Mouse (Mus musculus): ENCODE measurements at regions not wholly inside any gene's neighbourhood (a gene's known extent, or its start where the extent isn't known, plus 50 kb on each side); places are given as distances from the start of the nearest gene placed in this dataset.

DNA sequence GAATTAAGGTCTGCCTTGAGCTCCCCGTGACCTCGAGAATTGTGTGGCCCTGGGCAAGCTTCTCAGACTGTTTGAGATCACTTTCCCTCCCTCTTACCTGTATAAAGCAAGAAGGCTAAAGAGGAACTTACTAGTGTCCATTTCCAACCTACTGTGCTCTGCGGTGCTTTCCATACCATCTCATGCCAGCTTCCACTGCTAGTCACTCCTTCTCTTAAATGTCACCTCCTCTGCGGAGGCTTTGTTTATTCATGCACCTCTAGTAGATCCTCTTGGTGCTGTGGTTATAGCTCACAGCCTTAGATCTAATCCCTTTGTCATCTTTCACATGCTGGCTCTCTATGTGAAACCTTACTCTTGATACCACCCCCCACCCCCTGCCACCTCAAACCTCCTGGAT lies 2310.3 kb upstream of the Lrrc6 start:
- WGBS (ENCODE audit: insufficient replicate concordance), result 65% methylated on average over 4 of the region's 4 CpGs

DNA sequence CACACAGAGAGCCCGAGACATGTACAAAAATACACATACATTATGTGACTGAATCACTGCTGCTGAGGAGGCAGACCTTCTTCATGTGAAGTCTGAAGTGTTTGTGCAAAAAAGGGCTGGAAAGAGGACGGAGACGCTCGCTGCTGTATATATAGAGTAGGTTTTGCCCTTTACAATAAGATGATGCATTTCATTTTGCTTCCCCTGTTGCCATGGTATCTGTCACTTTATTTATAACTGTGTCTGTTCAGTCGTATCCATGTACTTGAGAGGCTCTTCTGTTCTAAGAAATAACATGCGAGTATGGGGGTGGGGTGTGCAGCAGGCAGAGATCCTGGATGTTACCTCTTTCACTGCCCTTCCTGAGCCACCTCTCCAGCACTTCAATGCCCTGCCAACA lies 2309.9 kb upstream of the Lrrc6 start:
- Histone ChIP-seq H3K9me3 (replicated peaks) (no peaks in the 10 kb centered on the region), H3K36me3 (no peaks in the 10 kb centered on the region), H3K4me2 (no peak overlapping the region), H3K4me1 (no peaks in the 10 kb centered on the region), H3K4me3 (no peak overlapping the region), H3K9ac (no peak overlapping the region), H3K27ac (no peak overlapping the region), H3K27me3 (replicated peaks) (no peaks in the 10 kb centered on the region)
- ATAC-seq, result no peak
- WGBS (ENCODE audit: insufficient replicate concordance), result 76% methylated on average over 6 of the region's 6 CpGs

More for the DNA sequence above, 2310.3 kb upstream of the Lrrc6 start:
- no peaks in the 10 kb centered on the region for H3K9me3 ChIP-seq (replicated peaks)
- H3K27ac ChIP-seq, result no peak overlapping the region
- no peaks in the 10 kb centered on the region for H3K27me3 ChIP-seq (replicated peaks)
- H3K36me3 ChIP-seq, result no peaks in the 10 kb centered on the region
- no peak for ATAC-seq
- no peaks in the 10 kb centered on the region for H3K4me1 ChIP-seq
- no peak overlapping the region for H3K4me3 ChIP-seq
- H3K4me2 ChIP-seq, result no peak overlapping the region
- no peak overlapping the region for H3K9ac ChIP-seq

DNA sequence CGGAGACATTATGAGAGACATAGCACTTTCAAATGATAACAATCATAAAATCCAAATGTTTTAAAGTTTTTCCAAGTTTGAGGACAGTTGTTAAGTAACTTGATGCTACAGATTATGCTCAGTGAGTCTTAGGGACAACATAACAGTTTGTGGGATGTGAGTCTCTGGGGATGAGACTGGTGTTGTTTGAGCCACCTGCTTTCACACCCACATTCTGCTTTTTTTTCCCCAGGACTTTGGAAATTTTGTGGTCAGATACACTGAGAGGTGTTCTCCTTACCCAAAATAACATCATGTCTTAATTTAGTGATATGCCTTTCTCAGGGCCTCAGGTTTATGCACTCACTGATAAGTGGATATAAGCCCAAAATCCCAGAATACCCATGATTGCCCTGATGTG lies 2307.5 kb upstream of the Lrrc6 start:
- H3K4me3 ChIP-seq, result no peak overlapping the region
- no peaks in the 10 kb centered on the region for H3K4me1 ChIP-seq
- H3K27ac ChIP-seq, result no peak overlapping the region
- WGBS (ENCODE audit: insufficient replicate concordance), result 61% methylated on average over 1 of the region's 1 CpGs
- H3K9me3 ChIP-seq (replicated peaks), result no peaks in the 10 kb centered on the region
- no peak for ATAC-seq
- no peak overlapping the region for H3K4me2 ChIP-seq
- no peak overlapping the region for H3K9ac ChIP-seq
- H3K36me3 ChIP-seq, result no peaks in the 10 kb centered on the region
- no peaks in the 10 kb centered on the region for H3K27me3 ChIP-seq (replicated peaks)

DNA sequence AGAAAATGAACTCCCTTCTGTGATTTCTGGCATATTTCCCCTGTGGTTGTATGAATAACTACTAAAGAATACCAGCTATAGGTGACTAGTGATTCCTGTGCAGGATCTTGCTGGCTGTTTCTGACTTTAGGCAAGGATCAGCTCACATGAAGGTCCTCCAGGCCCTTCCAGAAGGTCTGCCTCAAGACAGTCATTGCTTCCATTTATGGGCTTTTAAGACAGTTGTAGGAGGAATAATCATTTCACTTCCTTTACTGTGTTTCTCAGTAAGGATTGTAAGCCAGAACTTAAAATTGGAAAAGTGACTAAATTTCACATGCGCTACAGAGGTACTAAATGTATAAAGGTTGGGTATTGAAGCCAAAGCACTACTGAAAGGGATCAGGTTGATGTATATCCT lies 2303.5 kb upstream of the Lrrc6 start:
- H3K27me3 ChIP-seq (replicated peaks), result no peaks in the 10 kb centered on the region
- H3K36me3 ChIP-seq, result no peaks in the 10 kb centered on the region
- H3K4me3 ChIP-seq, result no peak overlapping the region
- H3K4me1 ChIP-seq, result no peaks in the 10 kb centered on the region
- no peak overlapping the region for H3K9ac ChIP-seq
- no peaks in the 10 kb centered on the region for H3K9me3 ChIP-seq (replicated peaks)
- 86% methylated on average over 1 of the region's 1 CpGs for WGBS (ENCODE audit: insufficient replicate concordance)
- ATAC-seq, result no peak
- H3K4me2 ChIP-seq, result no peak overlapping the region
- no peak overlapping the region for H3K27ac ChIP-seq

DNA sequence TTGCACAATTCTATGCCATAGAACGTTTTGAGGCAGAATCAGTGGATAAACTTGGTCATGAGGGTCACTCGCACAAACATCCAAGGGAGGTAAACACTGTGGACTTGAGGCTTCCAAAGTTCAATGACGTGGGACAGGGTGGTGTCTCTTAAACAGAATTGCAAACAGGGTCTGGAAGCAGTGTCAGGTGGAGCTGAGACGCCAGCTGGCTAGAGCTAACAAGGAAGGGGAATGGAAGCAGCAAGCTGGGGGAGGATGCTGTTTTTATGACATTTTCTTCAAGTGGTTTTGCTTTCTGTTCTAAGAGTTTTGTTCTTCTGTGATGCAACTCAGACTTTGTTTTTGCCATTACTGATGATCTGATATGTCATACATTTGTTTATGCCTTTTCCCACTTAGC lies 2301.1 kb upstream of the Lrrc6 start:
- Histone ChIP-seq H3K4me3 (no peak overlapping the region), H3K27ac (no peak overlapping the region), H3K9ac (no peak overlapping the region), H3K9me3 (replicated peaks) (no peaks in the 10 kb centered on the region), H3K4me2 (no peak overlapping the region), H3K4me1 (no peaks in the 10 kb centered on the region), H3K36me3 (no peaks in the 10 kb centered on the region), H3K27me3 (replicated peaks) (no peaks in the 10 kb centered on the region)
- 50% methylated on average over 4 of the region's 4 CpGs for WGBS (ENCODE audit: insufficient replicate concordance)
- ATAC-seq, result no peak

DNA sequence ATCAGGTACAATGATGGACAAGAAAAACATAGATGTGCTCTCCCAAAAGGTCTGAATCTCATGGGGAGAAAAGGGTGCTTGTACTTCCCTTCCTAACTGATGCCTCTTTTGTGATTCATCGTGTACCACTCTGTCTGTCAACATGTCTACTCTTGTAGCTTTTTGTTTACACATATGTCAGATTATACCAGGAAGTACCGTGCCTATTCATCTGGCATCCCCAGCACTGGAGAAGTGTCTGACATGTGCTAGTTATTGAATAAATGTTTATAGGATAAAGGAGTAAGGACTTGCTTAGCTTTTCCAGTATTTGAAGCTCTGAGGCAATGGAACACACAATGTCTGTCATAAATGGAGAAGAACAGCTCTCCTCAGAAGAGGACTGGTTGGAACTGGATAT lies 2296.7 kb upstream of the Lrrc6 start:
- no peak overlapping the region for H3K9ac ChIP-seq
- no peak overlapping the region for H3K27ac ChIP-seq
- H3K36me3 ChIP-seq, result no peaks in the 10 kb centered on the region
- H3K4me2 ChIP-seq, result no peak overlapping the region
- H3K4me3 ChIP-seq, result no peak overlapping the region
- WGBS (ENCODE audit: insufficient replicate concordance), result 69% methylated on average over 2 of the region's 2 CpGs
- H3K27me3 ChIP-seq (replicated peaks), result no peaks in the 10 kb centered on the region
- H3K4me1 ChIP-seq, result no peaks in the 10 kb centered on the region
- H3K9me3 ChIP-seq (replicated peaks), result no peaks in the 10 kb centered on the region
- no peak for ATAC-seq

DNA sequence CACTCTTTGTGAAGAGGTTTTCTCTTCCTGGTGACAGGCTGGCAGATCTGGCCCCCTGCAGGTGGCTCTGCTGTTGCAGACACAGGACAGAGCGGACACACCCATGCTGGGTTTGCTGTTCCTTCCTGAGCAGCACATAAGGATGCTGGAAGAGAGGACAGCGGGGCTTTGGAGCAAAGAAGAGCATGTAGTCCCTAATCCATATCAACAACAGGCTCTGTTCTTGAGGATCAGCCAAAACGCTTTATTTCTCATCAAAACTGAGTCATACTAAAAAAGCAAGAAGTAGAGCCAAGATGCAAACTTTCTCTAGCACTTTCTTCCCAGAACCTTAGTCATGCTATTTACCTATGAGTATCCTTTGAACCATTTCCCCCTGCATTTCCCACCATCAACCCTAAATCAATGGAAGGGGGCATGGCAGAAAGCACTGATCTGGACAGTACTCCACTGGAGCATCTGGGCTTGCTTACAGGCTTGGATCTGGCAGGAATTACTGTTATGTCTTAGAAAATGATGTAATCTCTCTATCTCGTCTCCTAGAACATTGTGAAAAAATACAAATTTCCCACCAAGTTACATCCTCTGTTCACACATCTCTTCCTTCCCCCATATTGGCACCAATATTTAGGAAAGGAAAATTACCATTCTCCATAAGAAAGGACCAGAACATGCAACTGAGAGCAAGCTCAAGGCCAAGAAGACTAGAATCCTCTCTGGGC lies 2294.7 kb upstream of the Lrrc6 start:
- Histone ChIP-seq H3K36me3 (no peaks in the 10 kb centered on the region), H3K4me2 (no peak overlapping the region), H3K4me1 (no peaks in the 10 kb centered on the region), H3K27ac (no peak overlapping the region), H3K9ac (no peak overlapping the region), H3K4me3 (no peak overlapping the region), H3K9me3 (replicated peaks) (no peaks in the 10 kb centered on the region), H3K27me3 (replicated peaks) (no peaks in the 10 kb centered on the region)
- no peak for ATAC-seq
- WGBS (ENCODE audit: insufficient replicate concordance), result 42% methylated on average over 4 of the region's 4 CpGs

DNA sequence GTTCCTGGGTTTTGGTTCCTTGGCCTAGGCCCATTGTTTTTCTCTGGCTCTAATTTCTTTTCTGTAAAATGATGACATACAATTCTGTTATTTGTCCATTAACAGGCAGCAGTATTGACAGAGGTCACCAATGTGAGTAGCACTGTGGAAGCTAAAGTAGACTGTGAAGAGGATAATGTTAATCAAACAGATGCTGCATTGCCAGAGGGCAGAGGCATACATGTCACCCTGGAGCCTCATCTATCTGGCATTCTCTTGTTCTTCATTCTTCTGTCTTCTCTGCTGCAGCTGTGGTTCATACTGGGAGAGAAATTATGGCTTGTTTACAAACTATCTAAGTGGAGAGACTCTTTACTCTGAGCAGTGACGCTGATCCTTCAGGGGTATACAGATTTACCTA lies 2259.2 kb upstream of the Lrrc6 start:
- ATAC-seq, result no peak
- no peak overlapping the region for H3K4me3 ChIP-seq
- H3K27me3 ChIP-seq (replicated peaks), result no peaks in the 10 kb centered on the region
- H3K9ac ChIP-seq, result no peak overlapping the region
- H3K36me3 ChIP-seq, result no peaks in the 10 kb centered on the region
- H3K9me3 ChIP-seq (replicated peaks), result no peaks in the 10 kb centered on the region
- H3K27ac ChIP-seq, result no peak overlapping the region
- 50% methylated on average over 1 of the region's 1 CpGs for WGBS (ENCODE audit: insufficient replicate concordance)
- H3K4me2 ChIP-seq, result no peak overlapping the region
- no peaks in the 10 kb centered on the region for H3K4me1 ChIP-seq

DNA sequence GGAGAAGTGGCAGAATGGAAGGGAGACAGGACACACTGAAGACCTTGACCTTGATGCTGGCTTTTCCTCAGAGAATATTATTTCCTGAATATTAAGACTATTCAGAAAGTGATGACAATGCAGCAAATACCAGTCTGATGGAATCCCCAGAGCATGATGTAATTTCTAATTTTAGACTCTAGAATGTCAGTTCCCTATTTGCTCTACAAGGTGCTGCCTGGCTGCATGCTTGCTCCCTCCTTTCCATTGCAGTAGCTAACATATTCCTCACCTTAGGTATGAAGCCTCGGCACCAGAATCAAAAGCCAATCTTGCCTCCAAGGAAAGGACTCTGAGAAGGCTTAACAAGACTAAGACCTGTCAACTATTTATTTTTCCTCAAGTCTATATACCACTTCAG lies 2254.5 kb upstream of the Lrrc6 start:
- Histone ChIP-seq H3K4me3 (no peak overlapping the region), H3K27ac (no peak overlapping the region), H3K9me3 (replicated peaks) (no peaks in the 10 kb centered on the region), H3K27me3 (replicated peaks) (no peaks in the 10 kb centered on the region), H3K36me3 (no peaks in the 10 kb centered on the region), H3K4me1 (no peaks in the 10 kb centered on the region), H3K4me2 (no peak overlapping the region), H3K9ac (no peak overlapping the region)
- 81% methylated on average over 1 of the region's 1 CpGs for WGBS (ENCODE audit: insufficient replicate concordance)
- no peak for ATAC-seq

DNA sequence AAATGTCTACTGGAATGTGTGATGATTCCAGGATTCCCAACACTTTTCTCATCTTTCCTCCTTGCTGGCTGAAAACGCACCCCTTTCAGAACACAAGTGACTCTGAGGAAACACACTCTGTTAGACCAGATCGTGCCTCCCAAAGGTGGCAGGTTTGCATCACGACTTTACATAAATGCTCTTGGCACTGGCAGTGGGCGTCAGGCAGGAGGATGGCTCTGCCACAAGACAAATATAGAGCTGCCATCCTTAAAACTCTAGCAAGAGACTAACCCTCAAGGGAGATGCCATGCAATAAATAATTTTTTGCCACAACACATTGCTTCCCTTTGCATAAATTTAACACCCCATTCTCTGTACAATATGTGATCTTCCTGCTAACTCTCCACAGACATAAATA lies 2254.1 kb upstream of the Lrrc6 start:
- no peak overlapping the region for H3K4me2 ChIP-seq
- no peaks in the 10 kb centered on the region for H3K36me3 ChIP-seq
- ATAC-seq, result no peak

DNA sequence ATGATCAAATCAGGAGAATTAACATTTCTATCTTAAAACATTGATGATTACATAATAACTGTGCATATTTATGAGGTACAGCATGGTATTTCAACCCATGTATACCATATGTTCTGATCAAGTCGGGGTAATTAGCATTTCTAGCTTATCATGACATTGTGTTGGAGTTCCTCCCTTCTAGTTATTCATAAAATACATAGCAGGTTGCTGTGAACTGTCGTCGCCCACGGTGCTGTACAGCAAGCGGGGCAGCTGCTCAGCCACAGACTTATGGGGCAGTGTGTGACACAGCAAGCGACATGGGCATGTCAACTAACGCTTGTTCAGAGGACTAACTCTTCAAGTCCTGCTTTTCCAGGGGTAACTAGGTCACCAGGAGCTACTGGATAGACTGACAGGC lies 2238.6 kb upstream of the Lrrc6 start:
- Histone ChIP-seq H3K9me3 (replicated peaks) (no peaks in the 10 kb centered on the region), H3K9ac (no peak overlapping the region), H3K27ac (no peak overlapping the region), H3K27me3 (replicated peaks) (no peaks in the 10 kb centered on the region), H3K36me3 (no peaks in the 10 kb centered on the region), H3K4me2 (no peak overlapping the region), H3K4me1 (no peaks in the 10 kb centered on the region), H3K4me3 (no peak overlapping the region)
- 70% methylated on average over 7 of the region's 7 CpGs for WGBS (ENCODE audit: insufficient replicate concordance)
- no peak for ATAC-seq

More for the DNA sequence above, 2254.1 kb upstream of the Lrrc6 start:
- WGBS (ENCODE audit: insufficient replicate concordance), result 48% methylated on average over 4 of the region's 4 CpGs
- H3K27me3 ChIP-seq (replicated peaks), result no peaks in the 10 kb centered on the region
- H3K9ac ChIP-seq, result no peak overlapping the region
- H3K4me3 ChIP-seq, result no peak overlapping the region
- no peaks in the 10 kb centered on the region for H3K9me3 ChIP-seq (replicated peaks)
- no peak overlapping the region for H3K27ac ChIP-seq
- no peaks in the 10 kb centered on the region for H3K4me1 ChIP-seq

DNA sequence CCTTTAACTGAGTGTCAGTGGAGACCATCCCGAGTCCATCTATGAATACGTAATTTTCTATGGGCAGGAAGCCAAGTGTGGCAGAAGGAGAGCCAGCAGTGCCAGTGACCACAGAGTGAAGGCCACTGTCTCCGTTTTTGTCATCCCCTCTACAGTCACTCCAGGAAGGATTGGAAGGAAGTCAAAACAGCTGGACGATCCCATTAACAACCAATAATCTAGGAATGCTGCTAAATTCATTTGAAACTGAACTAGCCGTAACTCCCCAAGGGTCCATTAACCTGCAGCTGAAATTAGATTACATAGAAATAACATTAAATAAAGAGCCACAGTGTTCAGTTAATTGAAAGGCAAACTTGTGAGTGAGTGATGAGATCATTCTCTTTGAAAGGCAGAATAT lies 2220.5 kb upstream of the Lrrc6 start:
- WGBS (ENCODE audit: insufficient replicate concordance), result 59% methylated on average over 5 of the region's 5 CpGs
- no peak overlapping the region for H3K4me3 ChIP-seq
- H3K27me3 ChIP-seq (replicated peaks), result no peaks in the 10 kb centered on the region
- no peak for ATAC-seq
- H3K27ac ChIP-seq, result no peak overlapping the region
- H3K4me2 ChIP-seq, result no peak overlapping the region
- no peaks in the 10 kb centered on the region for H3K4me1 ChIP-seq
- H3K9me3 ChIP-seq (replicated peaks), result no peaks in the 10 kb centered on the region
- H3K36me3 ChIP-seq, result no peaks in the 10 kb centered on the region
- H3K9ac ChIP-seq, result no peak overlapping the region

DNA sequence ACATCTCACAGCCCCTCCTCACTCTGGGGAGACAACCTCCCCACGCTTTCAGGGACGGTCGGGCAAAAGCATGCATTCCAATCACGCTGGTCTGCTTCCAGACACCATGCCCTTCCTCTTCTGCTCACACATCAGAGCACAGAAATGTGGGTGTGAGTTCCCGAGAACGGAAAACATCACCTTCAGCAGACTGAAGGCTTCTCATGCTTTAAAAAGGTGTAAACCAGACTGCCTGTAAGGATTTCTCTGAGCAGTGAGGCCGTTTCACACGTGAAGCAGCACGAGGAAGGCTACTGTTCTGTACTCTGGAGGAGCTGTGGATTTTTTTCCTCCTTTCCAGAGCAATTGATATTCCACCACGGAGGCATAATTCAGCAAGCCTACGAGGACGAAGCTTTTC lies 2218.8 kb upstream of the Lrrc6 start:
- H3K4me2 ChIP-seq, result no peak overlapping the region
- H3K9me3 ChIP-seq (replicated peaks), result no peaks in the 10 kb centered on the region
- H3K27me3 ChIP-seq (replicated peaks), result no peaks in the 10 kb centered on the region
- H3K4me3 ChIP-seq, result no peak overlapping the region
- H3K27ac ChIP-seq, result no peak overlapping the region
- H3K4me1 ChIP-seq, result no peaks in the 10 kb centered on the region
- 60% methylated on average over 12 of the region's 12 CpGs for WGBS (ENCODE audit: insufficient replicate concordance)
- ATAC-seq, result no peak
- H3K36me3 ChIP-seq, result no peaks in the 10 kb centered on the region
- no peak overlapping the region for H3K9ac ChIP-seq

All from liver, embryonic 12.5 days (tissue).